Mouse (Mus musculus): ENCODE data around the gene Litaf.
"Not testable (repeated sequence)": the region's sequence is repeated elsewhere in the genome, so short reads cannot be mapped to it uniquely, and the experiment has no call there.

Litaf gene

GRCm38 (mm10) chr16:10991737-10992089, 74.2 kb downstream of the Litaf start:
- DNase-seq (ENCODE audit: low spot score in 2 of 2), result peak in 1 of 2 experiments; percentile 34

DNA sequence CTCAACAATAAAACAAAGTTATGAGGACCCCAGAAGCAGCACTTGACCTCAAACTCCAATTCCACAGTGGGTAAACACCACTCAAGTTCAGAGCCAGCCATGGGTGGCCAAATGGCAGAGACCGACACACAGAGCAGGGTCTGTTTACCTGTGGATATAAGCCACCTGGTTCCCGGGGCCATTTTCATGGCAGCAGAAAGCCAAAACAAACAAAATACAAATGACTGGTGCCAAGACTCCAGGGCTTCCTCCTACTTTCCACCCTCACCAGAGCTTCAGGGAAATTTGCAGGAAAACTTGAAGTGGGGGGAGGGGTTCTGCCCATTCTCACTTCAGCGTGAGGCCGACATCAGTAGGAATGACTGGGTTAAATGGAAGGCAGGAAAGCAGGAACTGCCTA, 75.2 kb downstream of the Litaf start:
- DNase-seq (ENCODE audit: low spot score in 2 of 2), result no peak

DNA sequence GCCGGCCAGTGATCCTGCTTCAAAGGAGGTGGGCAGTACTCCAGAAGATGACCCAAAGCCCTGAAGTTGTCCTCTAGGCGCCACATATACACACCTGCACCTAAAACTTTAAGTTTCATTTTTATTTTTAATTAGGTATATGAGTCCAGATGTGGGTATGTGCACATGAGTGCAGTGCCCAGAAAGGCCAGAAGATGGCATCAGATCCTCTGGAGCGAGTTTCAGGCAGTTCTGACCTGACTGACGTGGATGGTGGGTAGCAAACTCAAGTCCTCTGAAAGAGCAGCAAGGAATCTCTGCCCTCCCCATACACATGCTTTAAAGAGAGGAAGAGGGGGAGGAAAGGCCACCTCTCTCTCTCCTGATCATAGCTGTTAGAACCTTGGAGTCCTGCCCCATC, 76.1 kb downstream of the Litaf start:
- DNase-seq (ENCODE audit: low spot score in 2 of 2), result no peak

- no peak for DNase-seq (ENCODE audit: low spot score in 2 of 2)
Observed at GRCm38 (mm10) chr16:10989361-10989760, 76.6 kb downstream of the Litaf start.

GRCm38 (mm10) chr16:10988261-10988660, 77.7 kb downstream of the Litaf start:
- no peak for DNase-seq (ENCODE audit: low spot score in 2 of 2)

DNA sequence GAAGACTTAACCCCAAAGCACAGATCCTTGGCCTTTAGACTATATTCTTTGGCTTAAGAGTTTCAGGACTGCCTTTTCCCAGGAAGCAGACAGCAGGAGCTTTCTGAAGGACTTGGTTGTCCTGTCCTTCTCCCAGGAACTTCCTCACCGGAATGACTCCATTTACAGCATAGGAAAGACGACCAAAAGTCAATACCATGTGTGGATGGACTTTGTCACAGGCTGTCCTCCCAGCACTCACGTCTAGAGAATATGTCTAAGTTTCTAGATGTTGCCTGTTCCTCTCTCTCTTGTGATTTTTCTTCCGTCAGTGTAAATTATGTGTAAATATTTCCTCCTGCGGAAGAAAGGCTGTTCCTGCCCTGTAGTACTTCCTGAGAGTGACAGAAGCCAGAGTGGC, 81.4 kb downstream of the Litaf start:
- no peak for DNase-seq (ENCODE audit: low spot score in 2 of 2)

- DNase-seq (ENCODE audit: low spot score in 2 of 2), result no peak
Observed at GRCm38 (mm10) chr16:10981493-10982070, 84.4 kb downstream of the Litaf start.

DNA sequence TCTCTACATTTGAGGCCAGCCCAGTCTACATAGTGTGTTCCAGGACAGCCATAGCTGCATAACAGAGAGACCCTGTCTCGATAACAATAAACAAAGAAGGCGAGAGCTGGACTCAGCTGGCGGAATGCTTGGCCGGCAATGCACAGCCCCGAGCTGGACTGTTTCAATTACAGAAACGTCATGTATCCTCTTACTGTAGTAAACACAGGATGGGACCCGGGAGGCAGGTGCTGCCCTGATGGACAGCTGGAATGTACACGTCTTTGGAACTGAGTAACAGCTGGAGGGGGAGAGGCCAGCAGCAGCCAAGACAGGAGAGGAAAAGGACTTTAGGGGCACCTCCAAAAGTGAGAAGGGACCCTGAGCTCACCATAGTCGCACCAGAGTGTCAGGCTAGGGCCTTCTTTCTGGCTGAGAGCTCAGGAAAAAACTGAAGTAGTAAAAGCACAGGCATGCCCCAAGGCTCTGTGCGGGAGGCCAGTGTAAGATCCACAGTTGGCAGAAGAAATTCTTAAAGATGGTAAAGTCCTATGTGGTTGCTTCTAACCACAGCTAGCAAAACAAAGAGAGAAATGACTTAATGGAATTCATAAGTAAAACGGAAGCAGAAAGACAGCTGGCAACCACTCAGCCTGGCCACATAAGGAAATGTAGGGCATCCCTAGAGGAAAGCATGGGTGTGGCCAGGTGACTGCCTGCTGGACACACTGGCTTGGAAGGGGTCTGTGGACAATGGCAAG, 86.7 kb downstream of the Litaf start:
- DNase-seq (ENCODE audit: low spot score in 2 of 2), result no peak

GRCm38 (mm10) chr16:10977877-10978276, 88.1 kb downstream of the Litaf start:
- DNase-seq (ENCODE audit: low spot score in 2 of 2), result no peak

GRCm38 (mm10) chr16:10976202-10976631, 89.7 kb downstream of the Litaf start:
- peak in 1 of 2 experiments; percentile 36 for DNase-seq (ENCODE audit: low spot score in 2 of 2)

DNA sequence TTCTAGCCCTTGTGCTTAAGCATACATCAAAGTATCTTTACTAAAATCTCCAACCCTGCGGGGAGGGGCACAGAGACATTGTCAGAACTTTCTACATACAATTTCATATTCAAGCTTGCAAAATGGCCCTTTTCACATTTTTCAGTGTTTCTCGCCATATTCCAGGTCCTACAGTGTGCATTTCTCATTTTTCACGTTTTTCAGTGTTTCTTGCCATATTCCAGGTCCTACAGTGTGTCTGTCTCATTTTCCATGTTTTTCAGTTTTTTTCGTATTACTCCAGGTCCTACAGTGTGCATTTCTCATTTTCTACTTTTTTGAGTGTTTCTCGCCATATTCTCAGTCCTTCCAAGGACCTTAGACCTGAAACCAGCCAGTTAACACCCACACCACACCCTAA, 91.0 kb downstream of the Litaf start:
- no peak for DNase-seq (ENCODE audit: low spot score in 2 of 2)

DNA sequence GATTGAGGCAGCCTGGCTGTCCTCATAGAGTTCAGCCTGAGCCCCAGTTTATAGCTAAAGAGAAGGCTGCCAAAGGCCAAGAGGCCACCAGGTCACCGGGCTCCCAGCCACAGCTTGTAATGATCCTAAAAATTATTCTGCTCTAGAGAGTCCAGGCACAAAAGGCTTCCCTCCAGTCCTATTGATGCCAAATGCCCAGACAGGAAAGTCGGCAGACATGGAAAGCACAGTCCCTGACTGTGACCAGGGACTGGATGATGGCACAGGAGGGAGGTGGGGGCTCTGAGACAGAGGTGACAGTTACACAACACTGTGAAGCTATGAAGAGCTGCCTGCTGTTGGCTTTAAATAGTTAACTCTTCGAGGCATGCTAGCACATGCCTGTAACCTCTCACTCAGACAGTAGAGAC, 91.9 kb downstream of the Litaf start:
- peak in 1 of 2 experiments; percentile 64 for DNase-seq (ENCODE audit: low spot score in 2 of 2)

GRCm38 (mm10) chr16:10972259-10972658, 93.7 kb downstream of the Litaf start:
- no peak for DNase-seq (ENCODE audit: low spot score in 2 of 2)

DNA sequence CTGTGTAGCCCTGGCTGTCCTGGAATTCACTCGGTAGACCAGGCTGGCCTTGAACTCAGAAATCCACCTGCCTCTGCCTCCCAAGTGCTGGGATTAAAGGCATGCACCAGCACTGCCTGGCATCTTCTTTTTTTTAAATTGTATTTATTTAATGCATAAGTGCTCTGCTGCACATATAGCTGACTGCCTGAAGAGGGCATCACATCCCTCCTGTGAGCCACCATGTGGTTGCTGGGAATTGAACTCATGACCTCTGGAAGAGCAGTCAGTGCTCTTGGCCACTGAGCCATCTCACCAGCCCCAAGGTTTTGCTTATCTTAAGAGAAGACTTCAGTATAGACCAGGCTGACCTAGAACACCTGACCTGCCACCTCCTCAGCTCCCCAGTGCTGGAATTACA, 96.0 kb downstream of the Litaf start:
- not testable (repeated sequence) for DNase-seq (ENCODE audit: low spot score in 2 of 2)

DNA sequence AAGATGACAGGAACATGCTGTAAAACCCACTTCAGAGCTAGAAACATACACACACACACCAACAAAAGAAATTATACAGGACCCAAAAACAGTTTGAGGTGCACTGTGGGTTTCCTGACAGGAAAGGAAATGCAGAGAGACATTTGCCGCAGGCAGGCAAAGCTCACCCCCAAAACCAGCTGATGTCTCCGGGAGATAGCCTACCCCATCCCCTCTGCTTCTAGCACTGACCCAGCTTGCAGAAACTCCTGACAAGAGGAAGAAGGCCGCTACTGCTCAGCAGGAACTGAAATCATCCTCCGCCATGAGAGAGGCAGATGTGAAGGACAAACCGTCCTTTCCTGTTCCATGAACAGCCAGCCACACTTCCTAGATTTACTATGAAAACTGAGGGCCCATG, 96.6 kb downstream of the Litaf start:
- no peak for DNase-seq (ENCODE audit: low spot score in 2 of 2)

DNA sequence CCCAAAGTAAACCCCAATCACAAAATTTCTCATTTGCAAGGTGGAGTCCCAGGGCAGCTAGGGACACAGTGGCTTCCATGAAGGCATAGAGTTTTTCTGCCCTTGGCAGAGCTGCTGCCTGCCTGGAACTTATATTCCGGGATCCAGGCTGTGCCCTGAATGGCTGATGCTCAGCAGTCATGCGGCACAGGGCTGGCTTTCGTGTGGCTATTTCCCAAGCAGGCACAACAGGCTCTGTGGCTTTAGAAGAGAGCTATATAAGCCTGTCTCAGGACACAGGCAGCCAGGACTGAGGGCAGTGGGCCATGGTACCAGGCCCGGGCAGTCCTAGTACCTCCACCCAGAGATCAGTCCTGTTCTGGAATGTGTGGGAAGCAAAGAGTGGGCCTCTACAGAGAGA, 97.7 kb downstream of the Litaf start:
- no peak for DNase-seq (ENCODE audit: low spot score in 2 of 2)

- no peak for DNase-seq (ENCODE audit: low spot score in 2 of 2)
Observed at GRCm38 (mm10) chr16:10967756-10968155, 98.2 kb downstream of the Litaf start.

DNA sequence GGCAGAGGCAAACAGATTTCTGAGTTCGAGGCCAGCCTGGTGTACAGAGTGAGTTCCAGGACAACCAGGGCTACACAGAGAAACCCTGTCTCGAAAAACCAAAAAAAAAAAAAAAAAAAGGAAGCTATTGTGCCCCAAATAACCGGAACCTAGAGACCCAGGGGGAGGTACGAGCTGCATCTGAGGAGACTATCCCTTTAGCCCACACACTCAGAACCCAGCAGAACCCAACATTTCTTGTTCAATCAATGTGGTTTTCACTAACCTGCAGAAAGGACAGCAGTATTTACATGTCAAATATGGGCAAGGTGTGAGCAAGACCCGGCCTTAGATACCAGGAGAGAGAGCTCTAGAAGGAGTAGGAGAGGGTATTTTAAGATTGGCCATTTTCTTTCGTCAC, 98.9 kb downstream of the Litaf start:
- DNase-seq (ENCODE audit: low spot score in 2 of 2), result no peak

GRCm38 (mm10) chr16:10965034-10965433, 100.9 kb downstream of the Litaf start:
- DNase-seq (ENCODE audit: low spot score in 2 of 2), result no peak

GRCm38 (mm10) chr16:10960916-10961315, 105.0 kb downstream of the Litaf start:
- no peak for DNase-seq (ENCODE audit: low spot score in 2 of 2)

GRCm38 (mm10) chr16:10958763-10959440, 107.1 kb downstream of the Litaf start:
- DNase-seq (ENCODE audit: low spot score in 2 of 2), result no peak

DNA sequence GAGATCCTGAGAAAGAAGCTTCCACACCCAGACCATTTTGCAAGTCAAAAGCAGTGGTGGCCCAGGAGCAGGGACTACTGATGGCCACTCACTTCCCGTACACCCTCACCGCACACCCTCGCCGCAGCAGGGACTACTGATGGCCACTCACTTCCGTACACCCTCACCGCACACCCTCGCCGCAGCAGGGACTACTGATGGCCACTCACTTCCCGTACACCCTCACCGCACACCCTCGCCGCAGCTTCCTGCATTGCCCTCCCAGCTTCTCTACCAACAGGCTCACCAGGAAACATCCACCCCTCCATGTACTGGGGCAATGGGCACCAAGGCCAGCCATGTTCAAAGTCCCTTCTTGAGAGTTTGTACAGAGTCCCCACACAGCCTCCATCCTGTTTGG, 107.7 kb downstream of the Litaf start:
- DNase-seq (ENCODE audit: low spot score in 2 of 2), result not testable (repeated sequence)

DNA sequence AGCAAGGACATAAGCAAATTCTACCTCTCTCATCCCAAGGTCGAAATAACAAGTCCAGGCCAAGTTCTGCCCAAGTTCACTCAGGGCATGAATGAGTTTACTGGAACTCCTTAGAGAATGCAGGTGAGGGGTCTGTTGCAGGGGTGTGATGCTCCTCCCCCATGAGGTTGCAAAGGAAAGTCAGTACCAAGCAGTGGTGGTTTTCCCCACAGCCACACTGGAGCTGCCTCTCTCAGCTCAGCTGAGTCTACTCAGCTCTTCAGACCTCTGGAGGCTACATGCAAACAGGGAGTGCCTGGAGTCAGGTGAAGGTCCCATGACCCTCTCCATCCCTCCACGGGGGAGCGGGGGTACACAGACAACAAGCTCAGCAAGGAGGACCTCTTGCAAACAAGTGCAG, 108.2 kb downstream of the Litaf start:
- DNase-seq (ENCODE audit: low spot score in 2 of 2), result no peak

All from urinary bladder, adult 18-20 months (tissue).